ENCODE assay signal across 10 mouse cellular contexts in genomic region chr8:108241041-108241690, GRCm38 (mm10).
DNase-seq lines count a peak whose midpoint lies in the region; ATAC-seq and TF ChIP-seq lines count a peak whose summit lies in the region.
"Had no signal": no experiment of that assay in that cellular context is flagged by ENCODE, and none has a peak within 500 bp of the region (broad histone marks: within the 10 kb centered on the region; RNA-seq: fewer than 3 reads in every experiment).

No protein-coding gene starts in this region.

- H3K9me3 ChIP-seq in lung, embryonic 14.5 days (ENCODE audit: low read depth, low read length) = no peaks in the 10 kb centered on the region
- H3K9me3 ChIP-seq in limb, embryonic 14.5 days (ENCODE audit: control insufficient read depth, low read length) = no peaks in the 10 kb centered on the region
- H3K9me3 ChIP-seq in stomach, embryonic 16.5 days (replicated peaks; ENCODE audit: control insufficient read depth, low read length) = no peaks in the 10 kb centered on the region

- peaks cover 14% of the 10 kb centered on the region; the same call in 1 of the 2 replicates for H3K4me1 ChIP-seq in lung, embryonic 14.5 days (ENCODE audit: insufficient read depth)
- peaks cover 4% of the 10 kb centered on the region; the same call in 1 of the 2 replicates for H3K4me1 ChIP-seq in limb, embryonic 14.5 days (ENCODE audit: control insufficient read depth, insufficient read depth, low read length)
- H3K4me1 ChIP-seq in stomach, embryonic 16.5 days (ENCODE audit: control insufficient read depth, insufficient read depth, low read length) = peaks cover 7% of the 10 kb centered on the region; the same call in 1 of the 2 replicates

- no peak for TF ChIP-seq CTCF in lung, embryonic 14.5 days (IDR thresholded peaks at IDR 0.05; ENCODE audit: low read depth)

- H3K4me2 ChIP-seq in lung, embryonic 14.5 days = peak overlapping the region; percentile 62
- H3K4me2 ChIP-seq in limb, embryonic 14.5 days (replicated peaks; ENCODE audit: low read depth, low read length, severe bottlenecking) = peak overlapping the region; percentile 13; the same call in 1 of the 2 replicates
- peak overlapping the region; percentile 51 for H3K4me2 ChIP-seq in stomach, embryonic 16.5 days (ENCODE audit: low read depth, low read length)

- ATAC-seq in lung, embryonic 14.5 days (ENCODE audit: insufficient read depth) = peak; percentile 22; the same call in 1 of the 2 replicates
- ATAC-seq in limb, embryonic 14.5 days (ENCODE audit: low FRiP score, low read depth) = no peak
- no peak for ATAC-seq in stomach, embryonic 16.5 days (ENCODE audit: insufficient read depth, low FRiP score)
- no peak for ATAC-seq in megakaryocyte, adult 5-6 weeks (ENCODE audit: poor library complexity, severe bottlenecking)

- no peak for TF ChIP-seq POLR2A in limb, embryonic 14.5 days (IDR thresholded peaks at IDR 0.05; ENCODE audit: borderline replicate concordance, extremely low read depth, insufficient read depth, insufficient read length)

- peak; percentile 7 for DNase-seq in adrenal gland, postnatal 10 days
- no peak for DNase-seq in adrenal gland, adult 2 months
- DNase-seq in lung, embryonic 14.5 days = no peak
- no peak for DNase-seq in lung, postnatal 14 days
- DNase-seq in limb, embryonic 14.5 days (ENCODE audit: low spot score) = no peak
- no peak for DNase-seq in ovary, postnatal 36 days (ENCODE audit: low spot score)
- DNase-seq: spleen, adult 18-20 months had no signal

- 0 out of 2 replicates have a peak overlapping the region, but pooled peaks have one; percentile 9 for H3K4me3 ChIP-seq in lung, embryonic 14.5 days (ENCODE audit: low read depth, low read length)
- H3K4me3 ChIP-seq in limb, embryonic 14.5 days (replicated peaks; ENCODE audit: low read length) = no peak overlapping the region
- peak overlapping the region; percentile 28 for H3K4me3 ChIP-seq in stomach, embryonic 16.5 days (replicated peaks; ENCODE audit: low read length)

- no peaks in the 10 kb centered on the region for H3K36me3 ChIP-seq in lung, embryonic 14.5 days (ENCODE audit: insufficient read depth)
- H3K36me3 ChIP-seq in limb, embryonic 14.5 days (ENCODE audit: control insufficient read depth, insufficient read depth, low read length) = no peaks in the 10 kb centered on the region
- H3K36me3 ChIP-seq in stomach, embryonic 16.5 days (ENCODE audit: control insufficient read depth, insufficient read depth, low read length) = no peaks in the 10 kb centered on the region

- 11% methylated on average over 19 of the region's 19 CpGs for WGBS in lung, embryonic 14.5 days
- WGBS in limb, embryonic 14.5 days = 34% methylated on average over 19 of the region's 19 CpGs
- WGBS in stomach, embryonic 16.5 days = 15% methylated on average over 19 of the region's 19 CpGs

- H3K27ac ChIP-seq in lung, embryonic 14.5 days (ENCODE audit: low read depth) = no peak overlapping the region
- H3K27ac ChIP-seq in limb, embryonic 14.5 days (replicated peaks; ENCODE audit: low read depth, low read length) = no peak overlapping the region
- H3K27ac ChIP-seq in stomach, embryonic 16.5 days (ENCODE audit: low read length) = no peak overlapping the region
- H3K27ac ChIP-seq: macrophage had no signal

- peak overlapping the region; percentile 42 for H3K9ac ChIP-seq in lung, embryonic 14.5 days
- H3K9ac ChIP-seq in limb, embryonic 14.5 days (ENCODE audit: low read depth, low read length, severe bottlenecking) = no peak overlapping the region
- peak overlapping the region; percentile 43; the same call in 1 of the 2 replicates for H3K9ac ChIP-seq in stomach, embryonic 16.5 days (ENCODE audit: low read length)

- H3K27me3 ChIP-seq in lung, embryonic 14.5 days (ENCODE audit: insufficient read depth, low read length) = no peaks in the 10 kb centered on the region
- H3K27me3 ChIP-seq in limb, embryonic 14.5 days (ENCODE audit: control insufficient read depth, insufficient read depth, low read length) = no peaks in the 10 kb centered on the region
- H3K27me3 ChIP-seq in stomach, embryonic 16.5 days (ENCODE audit: control insufficient read depth, insufficient read depth, low read length) = peaks cover 3% of the 10 kb centered on the region; the same call in 1 of the 2 replicates
